Mouse (Mus musculus) adrenal gland, adult 2 months (tissue): Measurements from ENCODE around the gene Ankrd6. TPM values are rescaled to one million over a fixed set of nuclear protein-coding genes. Genes with fewer than 3 reads are reported as not detected.

ENCODE experiments used
- DNase-seq: peaks from one replicate; pipeline ENCODE4 v3.0.0; 2021
- polyA plus RNA-seq: library from polyadenylated mRNA; depleted of rRNA; stranded (reverse); fragments of >200 nt; gene quantifications from 2 replicates; pipeline ENCODE4 v1.2.3, GENCODE M21; 2012; rRNA removed
- total RNA-seq, 2 experiments: library from RNA; stranded (reverse); gene quantifications; 2 replicates each; pipeline ENCODE4 v1.2.3; 2021

Gene Ankrd6
- total and polyA plus RNA-seq, 3 experiments: 0.56 to 4.6 (median 2.2) TPM

GRCm38 (mm10) chr4:32770284-32770810 lies 180.3 kb downstream of the Ankrd6 start:
- DNase-seq: no peak

DNA sequence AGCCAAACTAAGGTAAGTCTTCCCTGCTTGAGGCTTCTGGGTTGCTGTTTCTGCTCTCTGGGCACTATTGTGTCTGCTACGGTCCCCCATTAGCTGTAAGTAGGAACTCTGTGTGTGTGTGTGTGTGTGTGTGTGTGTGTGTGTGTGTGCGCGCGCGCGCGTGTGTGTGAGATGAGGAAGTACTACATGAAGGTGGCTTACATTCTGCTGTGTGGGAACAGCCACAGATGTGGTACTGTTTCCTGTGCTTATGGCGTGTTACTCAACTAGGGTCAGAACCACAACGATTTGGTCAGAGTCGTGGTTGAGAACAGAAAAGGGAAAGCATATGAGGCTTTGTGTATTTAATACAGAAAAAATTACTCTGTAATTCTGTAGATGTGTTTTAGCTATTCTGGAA lies 182.6 kb downstream of the Ankrd6 start:
- no peak for DNase-seq

DNA sequence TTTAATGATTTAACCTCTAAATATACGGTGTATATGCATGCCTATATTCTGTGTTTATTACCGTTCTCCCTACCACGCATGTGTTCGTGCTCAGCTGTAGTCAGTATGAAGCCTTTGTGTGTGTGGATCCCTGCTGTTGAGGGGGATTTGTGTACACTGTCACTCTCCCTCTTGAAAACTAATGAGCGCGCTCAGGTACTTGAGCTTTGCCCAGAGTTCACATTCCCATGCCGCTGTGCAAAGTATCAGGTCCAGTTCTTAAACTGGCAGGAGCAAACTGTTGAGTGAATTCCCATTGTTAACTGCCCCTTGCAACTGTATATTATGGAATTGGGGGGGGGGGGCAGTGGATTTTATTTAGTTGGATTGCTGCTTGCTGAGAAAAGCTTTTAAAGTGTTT lies 183.2 kb downstream of the Ankrd6 start:
- no peak for DNase-seq

DNA sequence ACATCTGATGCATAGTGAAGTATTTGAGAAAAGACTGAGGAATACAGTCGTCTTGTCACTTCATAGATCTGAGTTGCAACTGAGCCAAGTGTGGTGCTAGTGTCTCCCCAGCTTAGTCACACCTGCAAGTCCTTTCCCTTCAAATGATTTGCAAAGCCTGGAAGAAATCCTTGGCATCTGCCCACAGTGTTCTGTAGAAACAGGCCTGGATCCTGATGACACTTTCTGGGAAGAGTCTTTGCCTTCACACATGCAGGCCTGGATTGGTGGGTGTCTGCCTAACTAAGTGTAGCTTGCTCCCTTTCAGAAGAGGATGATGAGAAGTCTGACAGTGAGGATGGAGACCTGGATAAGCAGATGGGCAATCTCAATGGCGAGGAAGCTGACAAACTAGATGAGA lies 193.2 kb downstream of the Ankrd6 start:
- no peak for DNase-seq

Other genes with a start within 250 kb of the Ankrd6 start
- gene Lyrm2, start 150.6 kb downstream of the Ankrd6 start, total RNA-seq: 10 to 100 TPM; 48.4 to 54.0 TPM
- 9.7 and 11.3 TPM in 2 replicates for gene Lyrm2, start 150.6 kb downstream of the Ankrd6 start, polyA plus RNA-seq
- gene Rragd, start 32.2 kb upstream of the Ankrd6 start, total RNA-seq: 10 to 100 TPM in 1 of 2 experiments, 1 to 10 TPM in 1; 7.9 to 14.7 TPM
- 1.0 and 1.1 TPM in 2 replicates for gene Rragd, start 32.2 kb upstream of the Ankrd6 start, polyA plus RNA-seq
- gene Ube2j1, start 80.6 kb upstream of the Ankrd6 start, total RNA-seq: 10 to 100 TPM; 61.5 to 71.4 TPM
- gene Ube2j1, start 80.6 kb upstream of the Ankrd6 start, polyA plus RNA-seq: 12.5 and 14.2 TPM in 2 replicates
- gene Gabrr2, start 112.2 kb upstream of the Ankrd6 start, total RNA-seq: not detected
- gene Gabrr2, start 112.2 kb upstream of the Ankrd6 start, polyA plus RNA-seq: 0.22 and 0.95 TPM in 2 replicates
- under 1 TPM in 1 of 2 experiments, not detected in 1; 0.28 TPM for gene Gabrr1, start 181.7 kb upstream of the Ankrd6 start, total RNA-seq
- gene Gabrr1, start 181.7 kb upstream of the Ankrd6 start, polyA plus RNA-seq: 0.07 TPM in 1 of 2 replicates, not detected in the other
- gene Pm20d2, start 238.9 kb upstream of the Ankrd6 start, total RNA-seq: 10 to 100 TPM; 19.5 to 47.0 TPM
- 63.8 and 85.1 TPM in 2 replicates for gene Pm20d2, start 238.9 kb upstream of the Ankrd6 start, polyA plus RNA-seq